Mouse (Mus musculus) adrenal gland, postnatal 14 days (tissue): ENCODE measurements around the gene Ipo5. TPM values are rescaled to one million over a fixed set of nuclear protein-coding genes. Genes with fewer than 3 reads are reported as not detected.
A peak's percentile ranks its signal among the peaks of the same experiment; 100 is the strongest.

Experiments used
- DNase-seq: peaks from one replicate; pipeline ENCODE4 v3.0.0; 2021; ENCODE audit warnings: mixed read lengths
- total RNA-seq: library from RNA; stranded (reverse); gene quantifications from 2 replicates; pipeline ENCODE4 v1.2.3, GENCODE M21; 2021

Ipo5 gene
- total RNA-seq, 1 experiment from 2014 or later, result 70.5 TPM

- DNase-seq, result no peak
Observed at GRCm38 (mm10) chr14:120921805-120922204, 10.8 kb downstream of the Ipo5 start.

- DNase-seq, result no peak
Observed at GRCm38 (mm10) chr14:120924044-120924443, 13.0 kb downstream of the Ipo5 start.

- peak; percentile 27 for DNase-seq
Observed at GRCm38 (mm10) chr14:120925731-120926585, 14.9 kb downstream of the Ipo5 start.

- no peak for DNase-seq
Observed at GRCm38 (mm10) chr14:120931236-120931635, 20.2 kb downstream of the Ipo5 start.

- no peak for DNase-seq
Observed at GRCm38 (mm10) chr14:120933624-120934023, 22.6 kb downstream of the Ipo5 start.

GRCm38 (mm10) chr14:120937102-120937501 lies 26.1 kb downstream of the Ipo5 start:
- DNase-seq, result no peak

GRCm38 (mm10) chr14:120942803-120943202 lies 31.8 kb downstream of the Ipo5 start:
- no peak for DNase-seq

GRCm38 (mm10) chr14:120945146-120945545 lies 34.1 kb downstream of the Ipo5 start:
- no peak for DNase-seq

- DNase-seq, result no peak
Observed at GRCm38 (mm10) chr14:120947104-120947503, 36.1 kb downstream of the Ipo5 start.

- no peak for DNase-seq
Observed at GRCm38 (mm10) chr14:120949002-120949401, 38.0 kb downstream of the Ipo5 start.

GRCm38 (mm10) chr14:120950068-120950467 lies 39.0 kb downstream of the Ipo5 start:
- DNase-seq, result no peak

- DNase-seq, result no peak
Observed at GRCm38 (mm10) chr14:120952434-120952833, 41.4 kb downstream of the Ipo5 start.

- no peak for DNase-seq
Observed at GRCm38 (mm10) chr14:120960551-120960950, 49.5 kb downstream of the Ipo5 start.

GRCm38 (mm10) chr14:120960991-120961390 lies 50.0 kb downstream of the Ipo5 start:
- no peak for DNase-seq

GRCm38 (mm10) chr14:120967072-120967471 lies 56.0 kb downstream of the Ipo5 start:
- DNase-seq, result no peak

GRCm38 (mm10) chr14:120968723-120969122 lies 57.7 kb downstream of the Ipo5 start:
- DNase-seq, result no peak

- DNase-seq, result peak; percentile 52
Observed at GRCm38 (mm10) chr14:120969673-120970072, 58.6 kb downstream of the Ipo5 start.

- peak; percentile 44 for DNase-seq
Observed at GRCm38 (mm10) chr14:120970637-120971036, 59.6 kb downstream of the Ipo5 start.

- no peak for DNase-seq
Observed at GRCm38 (mm10) chr14:120971313-120971712, 60.3 kb downstream of the Ipo5 start.

- peak; percentile 43 for DNase-seq
Observed at GRCm38 (mm10) chr14:120979559-120979958, 68.5 kb downstream of the Ipo5 start.

- no peak for DNase-seq
Observed at GRCm38 (mm10) chr14:120989126-120989525, 78.1 kb downstream of the Ipo5 start.
